Mouse (Mus musculus): ENCODE results near the gene Slc25a51. TPM values are rescaled to one million over a fixed set of nuclear protein-coding genes. Genes with fewer than 3 reads are reported as not detected.

Gene Slc25a51
- 39.9 TPM for polyA plus RNA-seq (2012; fragmentation: generic; extraction: Trizol)

DNA sequence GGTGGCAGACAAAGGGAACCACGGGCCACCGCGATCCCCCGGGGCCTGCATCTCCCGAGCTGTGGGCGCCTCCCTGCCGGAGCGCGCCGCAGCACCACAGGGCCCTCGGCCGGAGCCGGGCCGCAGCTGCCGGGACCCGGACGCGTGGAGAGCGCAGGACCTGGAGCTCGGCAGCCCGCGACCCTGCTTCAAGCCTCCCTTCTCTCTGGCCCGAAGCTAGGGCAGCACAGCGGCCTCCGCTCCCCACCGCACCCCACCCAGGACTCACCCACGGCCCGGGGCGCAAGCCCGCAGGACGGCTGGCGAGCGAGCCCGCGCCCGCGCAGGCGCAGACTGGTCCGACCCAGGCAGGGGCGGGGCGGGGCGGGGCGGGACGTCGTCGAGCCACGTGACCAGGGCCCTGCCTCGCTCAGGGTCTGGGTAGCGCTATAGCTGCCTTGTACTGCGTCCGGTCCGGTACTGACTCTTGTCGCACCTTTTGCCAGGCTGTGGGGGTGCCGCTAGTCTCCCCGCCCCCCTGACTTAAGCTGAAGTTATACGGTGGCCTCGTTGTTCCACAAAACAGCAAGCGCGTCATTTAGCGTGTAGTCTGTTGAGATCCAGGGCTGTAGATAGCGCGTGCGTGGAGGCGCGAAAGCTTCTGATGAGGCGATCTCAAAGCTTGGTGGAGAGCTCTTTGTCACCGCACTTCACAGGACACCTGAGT, at the start of gene Slc25a51:
Gene Slc25a51 (minus strand): TSS at position 340 of the 706 bp plus-strand sequence.
- peak within 1 kb of the TSS; percentile 56 for H3K4me3 ChIP-seq
- H3K4me2 ChIP-seq (ENCODE audit: low read depth), result peak within 1 kb of the TSS; percentile 90
- H3ac ChIP-seq (ENCODE audit: control insufficient read depth, insufficient read length), result peak within 1 kb of the TSS; percentile 29
- no peaks in the 10 kb centered on the region for H3K27me3 ChIP-seq (ENCODE audit: control insufficient read depth, insufficient read depth, insufficient read length)
- H3K79me2 ChIP-seq (ENCODE audit: control insufficient read depth, insufficient read depth), result peaks cover 30% of the 10 kb centered on the region
- TF ChIP-seq USF1 (IDR thresholded peaks at IDR 0.05; ENCODE audit: low read depth) (peak; percentile 69), MYOG (IDR thresholded peaks at IDR 0.05; ENCODE audit: control insufficient read depth in 1 of 3, insufficient read depth in 1 of 3, insufficient read length in 2 of 3, low read depth in 2 of 3) (no peak), SRF (IDR thresholded peaks at IDR 0.05; ENCODE audit: control insufficient read depth, insufficient read length, low read depth) (peak; percentile 54), POLR2A (IDR thresholded peaks at IDR 0.05; ENCODE audit: insufficient read length, low read depth) (peak; percentile 90), TCF12 (IDR thresholded peaks at IDR 0.05; ENCODE audit: insufficient read depth, poor library complexity, severe bottlenecking) (no peak), MAX (IDR thresholded peaks at IDR 0.05; ENCODE audit: low read depth) (no peak), POLR2AphosphoS2 (IDR thresholded peaks at IDR 0.05; ENCODE audit: insufficient read length, low read depth) (peak; percentile 87)
- peaks cover 3% of the 10 kb centered on the region for H3K36me3 ChIP-seq (ENCODE audit: control insufficient read depth, insufficient read depth)

DNA sequence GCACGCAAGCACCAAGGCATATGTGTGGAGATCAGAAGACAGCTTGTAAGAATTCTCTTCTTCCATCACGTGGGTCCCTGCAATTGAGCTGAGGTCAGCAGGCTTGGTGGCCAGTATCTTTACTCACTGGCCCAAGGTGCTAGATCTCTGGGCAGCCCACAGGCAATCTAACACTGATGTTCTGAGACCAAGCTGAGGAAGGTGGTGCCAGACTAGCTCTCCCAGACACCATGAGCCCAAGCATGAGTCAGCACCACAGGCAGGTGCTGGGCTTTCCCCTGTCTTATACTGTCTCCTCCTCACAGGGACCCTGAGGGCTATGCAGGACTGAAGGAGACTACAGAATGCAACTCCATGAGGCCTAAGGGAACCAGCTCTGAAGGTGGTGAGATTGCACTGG, 49.0 kb upstream of the Slc25a51 start:
- peak in 1 of 3 experiments; percentile 53 for TF ChIP-seq MYOG (IDR thresholded peaks at IDR 0.05; ENCODE audit: control insufficient read depth in 1 of 3, insufficient read depth in 1 of 3, insufficient read length in 2 of 3, low read depth in 2 of 3)
- TF ChIP-seq MYOD1 (IDR thresholded peaks at IDR 0.05; ENCODE audit: control insufficient read depth in 1 of 3, insufficient read length in 2 of 3, low read depth in 2 of 3), result peak in 2 of 3 experiments; percentile 59 to 70
- TF ChIP-seq USF1 (IDR thresholded peaks at IDR 0.05; ENCODE audit: low read depth), result no peak
- no peak overlapping the region for H3ac ChIP-seq (ENCODE audit: control insufficient read depth, insufficient read length)
- no peaks in the 10 kb centered on the region for H3K27me3 ChIP-seq (ENCODE audit: control insufficient read depth, insufficient read depth, insufficient read length)
- H3K36me3 ChIP-seq (ENCODE audit: control insufficient read depth, insufficient read depth), result peaks cover 3% of the 10 kb centered on the region
- peaks cover 47% of the 10 kb centered on the region for H3K79me2 ChIP-seq (ENCODE audit: control insufficient read depth, insufficient read depth)
- H3K4me2 ChIP-seq (ENCODE audit: low read depth), result no peak overlapping the region
- no peak overlapping the region for H3K4me3 ChIP-seq

DNA sequence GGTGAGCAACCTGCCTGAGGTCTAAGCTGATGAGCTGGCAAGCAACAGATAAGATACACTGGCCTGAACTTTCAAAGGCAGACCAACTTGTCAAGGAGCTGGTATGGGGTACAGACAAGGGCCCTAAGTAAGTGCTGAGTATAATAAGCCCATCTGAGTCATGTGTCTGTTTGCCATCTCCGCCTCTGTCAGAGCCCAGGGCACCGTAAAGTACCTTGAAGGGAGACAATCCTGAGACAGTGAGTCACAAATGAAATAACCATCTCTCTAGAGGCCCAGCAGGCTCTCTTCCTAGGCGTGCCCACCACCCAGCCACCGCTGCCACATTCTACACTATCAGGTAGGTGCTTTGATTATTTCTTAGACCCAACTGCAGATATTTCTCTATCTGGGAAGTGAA, 46.4 kb upstream of the Slc25a51 start:
- H3ac ChIP-seq (ENCODE audit: control insufficient read depth, insufficient read length), result no peak overlapping the region
- no peaks in the 10 kb centered on the region for H3K27me3 ChIP-seq (ENCODE audit: control insufficient read depth, insufficient read depth, insufficient read length)
- no peak overlapping the region for H3K4me3 ChIP-seq
- TF ChIP-seq SRF (IDR thresholded peaks at IDR 0.05; ENCODE audit: control insufficient read depth, insufficient read length, low read depth) (no peak), CEBPB (IDR thresholded peaks at IDR 0.05; ENCODE audit: insufficient read depth, poor library complexity, severe bottlenecking) (no peak), MYOD1 (IDR thresholded peaks at IDR 0.05; ENCODE audit: control insufficient read depth in 1 of 3, insufficient read length in 2 of 3, low read depth in 2 of 3) (no peak), POLR2A (IDR thresholded peaks at IDR 0.05; ENCODE audit: insufficient read length, low read depth) (no peak), USF1 (IDR thresholded peaks at IDR 0.05; ENCODE audit: low read depth) (no peak), REST (IDR thresholded peaks at IDR 0.05; ENCODE audit: insufficient read depth, insufficient read length) (no peak), TCF3 (IDR thresholded peaks at IDR 0.05; ENCODE audit: insufficient read length, low read depth) (no peak), E2F4 (IDR thresholded peaks at IDR 0.05; ENCODE audit: insufficient read depth) (no peak), MYOG (IDR thresholded peaks at IDR 0.05; ENCODE audit: control insufficient read depth in 1 of 3, insufficient read depth in 1 of 3, insufficient read length in 2 of 3, low read depth in 2 of 3) (no peak), MAX (IDR thresholded peaks at IDR 0.05; ENCODE audit: low read depth) (no peak), POLR2AphosphoS2 (IDR thresholded peaks at IDR 0.05; ENCODE audit: insufficient read length, low read depth) (no peak), TCF12 (IDR thresholded peaks at IDR 0.05; ENCODE audit: insufficient read depth, poor library complexity, severe bottlenecking) (no peak)
- peak overlapping the region; percentile 38 for H3K4me2 ChIP-seq (ENCODE audit: low read depth)
- peaks cover 45% of the 10 kb centered on the region for H3K79me2 ChIP-seq (ENCODE audit: control insufficient read depth, insufficient read depth)
- peaks cover 3% of the 10 kb centered on the region for H3K36me3 ChIP-seq (ENCODE audit: control insufficient read depth, insufficient read depth)

DNA sequence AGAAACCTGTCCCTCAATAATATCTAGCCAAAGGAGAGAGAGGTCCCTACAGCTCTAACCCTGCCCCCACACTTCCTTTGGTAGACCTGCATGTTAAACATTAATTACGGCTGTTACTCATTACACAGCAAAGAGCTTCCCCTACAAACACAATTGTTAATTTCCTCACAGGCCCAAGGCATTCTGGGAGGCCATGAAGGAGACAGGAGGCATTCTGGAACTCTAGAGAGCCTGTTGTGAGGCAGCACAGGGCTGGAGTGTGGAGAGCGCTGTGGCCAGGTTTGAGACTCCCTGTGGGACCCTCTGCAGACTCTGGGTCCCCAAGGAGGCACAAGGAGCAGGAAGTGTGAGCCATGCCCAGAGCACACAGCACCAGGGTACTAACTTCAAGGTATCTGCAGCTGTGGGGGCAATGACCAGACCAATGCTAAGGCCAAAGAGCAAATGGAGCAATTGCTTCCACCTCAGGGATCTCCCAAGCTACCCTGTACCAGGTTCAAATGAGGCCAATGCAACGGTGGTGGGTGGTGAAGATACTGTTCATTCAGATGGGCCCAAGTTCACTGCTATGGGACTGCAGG, 44.8 kb upstream of the Slc25a51 start:
- peaks cover 42% of the 10 kb centered on the region for H3K79me2 ChIP-seq (ENCODE audit: control insufficient read depth, insufficient read depth)
- H3ac ChIP-seq (ENCODE audit: control insufficient read depth, insufficient read length), result no peak overlapping the region
- peaks cover 5% of the 10 kb centered on the region for H3K36me3 ChIP-seq (ENCODE audit: control insufficient read depth, insufficient read depth)
- peak overlapping the region; percentile 25 for H3K4me2 ChIP-seq (ENCODE audit: low read depth)
- H3K27me3 ChIP-seq (ENCODE audit: control insufficient read depth, insufficient read depth, insufficient read length), result no peaks in the 10 kb centered on the region
- no peak overlapping the region for H3K4me3 ChIP-seq
- TF ChIP-seq MYOD1 (IDR thresholded peaks at IDR 0.05; ENCODE audit: control insufficient read depth in 1 of 3, insufficient read length in 2 of 3, low read depth in 2 of 3) (no peak), POLR2AphosphoS2 (IDR thresholded peaks at IDR 0.05; ENCODE audit: insufficient read length, low read depth) (no peak), E2F4 (IDR thresholded peaks at IDR 0.05; ENCODE audit: insufficient read depth) (no peak), TCF12 (IDR thresholded peaks at IDR 0.05; ENCODE audit: insufficient read depth, poor library complexity, severe bottlenecking) (no peak), CEBPB (IDR thresholded peaks at IDR 0.05; ENCODE audit: insufficient read depth, poor library complexity, severe bottlenecking) (no peak), MAX (IDR thresholded peaks at IDR 0.05; ENCODE audit: low read depth) (no peak), SRF (IDR thresholded peaks at IDR 0.05; ENCODE audit: control insufficient read depth, insufficient read length, low read depth) (no peak), REST (IDR thresholded peaks at IDR 0.05; ENCODE audit: insufficient read depth, insufficient read length) (no peak), USF1 (IDR thresholded peaks at IDR 0.05; ENCODE audit: low read depth) (no peak), TCF3 (IDR thresholded peaks at IDR 0.05; ENCODE audit: insufficient read length, low read depth) (no peak), POLR2A (IDR thresholded peaks at IDR 0.05; ENCODE audit: insufficient read length, low read depth) (no peak), MYOG (IDR thresholded peaks at IDR 0.05; ENCODE audit: control insufficient read depth in 1 of 3, insufficient read depth in 1 of 3, insufficient read length in 2 of 3, low read depth in 2 of 3) (no peak)
